Mouse (Mus musculus): Measurements from ENCODE around the gene Zc3h7b. TPM values are rescaled to one million over a fixed set of nuclear protein-coding genes. Genes with fewer than 3 reads are reported as not detected.

Gene Zc3h7b
- polyA plus RNA-seq, 1 experiment from 2014 or later: 62.7 TPM

- H3K4me1 ChIP-seq (replicated peaks; ENCODE audit: control insufficient read depth, insufficient read depth, low read length): no peaks in the 10 kb centered on the region
- H3K9me3 ChIP-seq (ENCODE audit: control insufficient read depth, low read length): no peaks in the 10 kb centered on the region
- WGBS: 84% methylated on average over 5 of the region's 5 CpGs
- H3K9ac ChIP-seq: no peak overlapping the region
- H3K4me2 ChIP-seq (replicated peaks): no peak overlapping the region
- H3K27ac ChIP-seq: no peak overlapping the region
- H3K4me3 ChIP-seq (replicated peaks; ENCODE audit: low read length): no peak overlapping the region
- DNase-seq (ENCODE audit: low spot score) (no peak), ATAC-seq (ENCODE audit: low FRiP score) (no peak)
- H3K27me3 ChIP-seq (ENCODE audit: control insufficient read depth, insufficient read depth, low read length): no peaks in the 10 kb centered on the region
- peaks cover 4% of the 10 kb centered on the region; the same call in 1 of the 2 replicates for H3K36me3 ChIP-seq (replicated peaks; ENCODE audit: control insufficient read depth, insufficient read depth)
Observed at GRCm38 (mm10) chr15:81758701-81759100, 13.8 kb downstream of the Zc3h7b start.

- Histone ChIP-seq H3K27me3 (ENCODE audit: control insufficient read depth, insufficient read depth, low read length) (no peaks in the 10 kb centered on the region), H3K9me3 (ENCODE audit: control insufficient read depth, low read length) (no peaks in the 10 kb centered on the region), H3K4me1 (replicated peaks; ENCODE audit: control insufficient read depth, insufficient read depth, low read length) (no peaks in the 10 kb centered on the region), H3K9ac (no peak overlapping the region), H3K4me3 (replicated peaks; ENCODE audit: low read length) (no peak overlapping the region), H3K4me2 (replicated peaks) (no peak overlapping the region), H3K27ac (no peak overlapping the region), H3K36me3 (replicated peaks; ENCODE audit: control insufficient read depth, insufficient read depth) (peaks cover 4% of the 10 kb centered on the region; the same call in 1 of the 2 replicates)
- WGBS: 97% methylated on average over 3 of the region's 3 CpGs
- DNase-seq (ENCODE audit: low spot score) (no peak), ATAC-seq (ENCODE audit: low FRiP score) (no peak)
Observed at GRCm38 (mm10) chr15:81759542-81759941, 14.7 kb downstream of the Zc3h7b start.

DNA sequence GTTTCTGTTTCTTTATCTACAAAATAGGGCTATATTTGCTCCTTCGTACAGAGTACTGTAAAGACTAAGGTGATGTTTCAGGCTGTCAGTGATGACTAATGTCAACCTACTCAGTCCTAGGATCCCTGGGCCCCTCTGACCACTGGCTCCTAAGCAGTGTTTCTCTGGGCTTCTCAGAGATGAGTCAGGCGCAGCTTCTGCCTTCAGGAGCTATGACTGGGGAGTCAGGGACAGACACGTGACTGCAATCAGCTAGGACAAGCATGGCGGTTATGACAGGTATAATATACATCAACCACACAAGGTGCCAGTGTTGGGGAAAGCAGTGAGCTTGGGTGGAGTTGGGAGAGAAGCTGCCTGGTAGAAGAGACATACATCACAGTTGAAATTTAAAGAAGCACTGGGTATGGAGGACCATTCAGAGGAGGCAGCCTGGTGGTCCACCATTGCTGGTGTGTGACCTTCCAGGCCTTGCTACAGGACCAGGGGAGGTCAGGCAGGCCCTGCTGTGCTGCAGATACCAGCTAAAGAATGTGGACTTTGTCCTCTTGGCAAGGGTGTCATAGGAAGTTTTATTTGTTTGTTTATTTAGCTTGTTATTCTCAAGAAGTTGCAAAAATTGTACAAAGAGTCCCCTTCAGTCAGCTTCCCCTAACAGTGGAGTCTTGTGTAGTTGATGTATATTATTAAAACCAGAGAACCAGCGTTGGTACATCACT is 15.7 kb downstream of the Zc3h7b start:
- Histone ChIP-seq H3K27ac (no peak overlapping the region), H3K27me3 (ENCODE audit: control insufficient read depth, insufficient read depth, low read length) (no peaks in the 10 kb centered on the region), H3K9me3 (ENCODE audit: control insufficient read depth, low read length) (no peaks in the 10 kb centered on the region), H3K4me3 (replicated peaks; ENCODE audit: low read length) (no peak overlapping the region), H3K4me2 (replicated peaks) (no peak overlapping the region), H3K9ac (no peak overlapping the region), H3K4me1 (replicated peaks; ENCODE audit: control insufficient read depth, insufficient read depth, low read length) (no peaks in the 10 kb centered on the region), H3K36me3 (replicated peaks; ENCODE audit: control insufficient read depth, insufficient read depth) (peaks cover 4% of the 10 kb centered on the region; the same call in 1 of the 2 replicates)
- DNase-seq (ENCODE audit: low spot score) (no peak), ATAC-seq (ENCODE audit: low FRiP score) (no peak)
- 94% methylated on average over 5 of the region's 5 CpGs for WGBS

DNA sequence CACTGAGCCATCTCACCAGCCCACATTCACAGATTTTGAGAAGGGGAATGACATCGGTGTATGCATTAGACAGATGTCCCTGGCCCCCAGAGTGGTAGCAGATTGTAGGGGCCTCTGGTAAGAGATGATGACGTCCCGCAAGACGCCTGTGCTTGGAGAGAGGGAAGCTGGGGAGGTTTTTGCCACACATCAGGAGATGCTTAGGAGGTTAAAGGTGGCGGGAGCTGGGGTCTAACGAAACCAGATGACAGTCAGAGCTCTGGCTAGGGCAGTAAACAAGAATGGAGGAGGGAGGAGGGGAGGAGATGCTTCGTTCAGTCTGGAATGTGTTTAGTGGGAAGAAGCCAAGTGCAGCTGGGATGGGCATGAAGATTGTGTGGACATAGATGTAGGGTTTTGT is 16.5 kb downstream of the Zc3h7b start:
- H3K9ac ChIP-seq: no peak overlapping the region
- H3K36me3 ChIP-seq (replicated peaks; ENCODE audit: control insufficient read depth, insufficient read depth): 0 out of 2 replicates have a peak, but pooled peaks cover 4% of the 10 kb centered on the region
- no peaks in the 10 kb centered on the region for H3K27me3 ChIP-seq (ENCODE audit: control insufficient read depth, insufficient read depth, low read length)
- DNase-seq (ENCODE audit: low spot score): no peak
- no peak overlapping the region for H3K4me3 ChIP-seq (replicated peaks; ENCODE audit: low read length)
- no peak overlapping the region for H3K4me2 ChIP-seq (replicated peaks)
- H3K4me1 ChIP-seq (replicated peaks; ENCODE audit: control insufficient read depth, insufficient read depth, low read length): no peaks in the 10 kb centered on the region
- no peak for ATAC-seq (ENCODE audit: low FRiP score)
- WGBS: 90% methylated on average over 7 of the region's 7 CpGs
- H3K27ac ChIP-seq: no peak overlapping the region
- no peaks in the 10 kb centered on the region for H3K9me3 ChIP-seq (ENCODE audit: control insufficient read depth, low read length)

GRCm38 (mm10) chr15:81761959-81762358 is 17.1 kb downstream of the Zc3h7b start:
- Histone ChIP-seq H3K4me2 (replicated peaks) (no peak overlapping the region), H3K9me3 (ENCODE audit: control insufficient read depth, low read length) (no peaks in the 10 kb centered on the region), H3K4me3 (replicated peaks; ENCODE audit: low read length) (no peak overlapping the region), H3K4me1 (replicated peaks; ENCODE audit: control insufficient read depth, insufficient read depth, low read length) (no peaks in the 10 kb centered on the region), H3K27ac (no peak overlapping the region), H3K27me3 (ENCODE audit: control insufficient read depth, insufficient read depth, low read length) (no peaks in the 10 kb centered on the region), H3K36me3 (replicated peaks; ENCODE audit: control insufficient read depth, insufficient read depth) (0 out of 2 replicates have a peak, but pooled peaks cover 4% of the 10 kb centered on the region), H3K9ac (no peak overlapping the region)
- 86% methylated on average over 3 of the region's 3 CpGs for WGBS
- no peak for ATAC-seq (ENCODE audit: low FRiP score)
- DNase-seq (ENCODE audit: low spot score): no peak

DNA sequence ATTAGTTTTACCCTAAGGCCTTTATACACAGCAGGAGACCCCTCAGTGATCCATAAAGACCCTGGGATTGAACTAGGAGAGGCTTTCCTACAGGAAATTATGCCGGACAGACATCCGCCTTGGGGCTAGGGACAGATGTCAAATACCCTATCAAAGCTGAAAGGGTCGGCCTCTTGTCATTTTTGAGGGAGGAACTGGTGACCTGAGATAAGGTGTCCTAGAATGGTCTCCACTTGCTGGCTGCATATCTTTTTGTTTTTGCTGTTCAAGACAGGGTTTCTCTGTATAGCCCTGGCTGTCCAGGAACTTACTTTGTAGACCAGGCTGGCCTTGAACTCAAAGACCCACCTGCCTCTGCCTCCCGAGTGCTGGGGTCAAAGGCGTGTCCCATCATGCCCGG is 19.7 kb downstream of the Zc3h7b start:
- no peak overlapping the region for H3K9ac ChIP-seq
- H3K4me3 ChIP-seq (replicated peaks; ENCODE audit: low read length): no peak overlapping the region
- no peak overlapping the region for H3K4me2 ChIP-seq (replicated peaks)
- H3K27me3 ChIP-seq (ENCODE audit: control insufficient read depth, insufficient read depth, low read length): no peaks in the 10 kb centered on the region
- WGBS: 89% methylated on average over 6 of the region's 6 CpGs
- no peaks in the 10 kb centered on the region for H3K9me3 ChIP-seq (ENCODE audit: control insufficient read depth, low read length)
- ATAC-seq (ENCODE audit: low FRiP score) (no peak), DNase-seq (ENCODE audit: low spot score) (no peak)
- peaks cover 23% of the 10 kb centered on the region for H3K36me3 ChIP-seq (replicated peaks; ENCODE audit: control insufficient read depth, insufficient read depth)
- no peaks in the 10 kb centered on the region for H3K4me1 ChIP-seq (replicated peaks; ENCODE audit: control insufficient read depth, insufficient read depth, low read length)
- no peak overlapping the region for H3K27ac ChIP-seq

GRCm38 (mm10) chr15:81765651-81766050 is 20.8 kb downstream of the Zc3h7b start:
- Histone ChIP-seq H3K9me3 (ENCODE audit: control insufficient read depth, low read length) (no peaks in the 10 kb centered on the region), H3K9ac (no peak overlapping the region), H3K4me2 (replicated peaks) (no peak overlapping the region), H3K27ac (no peak overlapping the region), H3K4me1 (replicated peaks; ENCODE audit: control insufficient read depth, insufficient read depth, low read length) (no peaks in the 10 kb centered on the region), H3K36me3 (replicated peaks; ENCODE audit: control insufficient read depth, insufficient read depth) (peaks cover 33% of the 10 kb centered on the region), H3K27me3 (ENCODE audit: control insufficient read depth, insufficient read depth, low read length) (no peaks in the 10 kb centered on the region), H3K4me3 (replicated peaks; ENCODE audit: low read length) (no peak overlapping the region)
- DNase-seq (ENCODE audit: low spot score): no peak
- 94% methylated on average over 9 of the region's 9 CpGs for WGBS
- no peak for ATAC-seq (ENCODE audit: low FRiP score)

- H3K27me3 ChIP-seq (ENCODE audit: control insufficient read depth, insufficient read depth, low read length): no peaks in the 10 kb centered on the region
- no peak overlapping the region for H3K27ac ChIP-seq
- ATAC-seq (ENCODE audit: low FRiP score): no peak
- no peak overlapping the region for H3K4me3 ChIP-seq (replicated peaks; ENCODE audit: low read length)
- 91% methylated on average over 5 of the region's 5 CpGs for WGBS
- H3K9ac ChIP-seq: no peak overlapping the region
- no peaks in the 10 kb centered on the region for H3K9me3 ChIP-seq (ENCODE audit: control insufficient read depth, low read length)
- no peak overlapping the region for H3K4me2 ChIP-seq (replicated peaks)
- H3K4me1 ChIP-seq (replicated peaks; ENCODE audit: control insufficient read depth, insufficient read depth, low read length): no peaks in the 10 kb centered on the region
- no peak for DNase-seq (ENCODE audit: low spot score)
- peaks cover 37% of the 10 kb centered on the region for H3K36me3 ChIP-seq (replicated peaks; ENCODE audit: control insufficient read depth, insufficient read depth)
Observed at GRCm38 (mm10) chr15:81766439-81766838, 21.6 kb downstream of the Zc3h7b start.

- no peak overlapping the region for H3K4me3 ChIP-seq (replicated peaks; ENCODE audit: low read length)
- no peaks in the 10 kb centered on the region for H3K9me3 ChIP-seq (ENCODE audit: control insufficient read depth, low read length)
- H3K27me3 ChIP-seq (ENCODE audit: control insufficient read depth, insufficient read depth, low read length): no peaks in the 10 kb centered on the region
- peaks cover 59% of the 10 kb centered on the region for H3K36me3 ChIP-seq (replicated peaks; ENCODE audit: control insufficient read depth, insufficient read depth)
- H3K4me1 ChIP-seq (replicated peaks; ENCODE audit: control insufficient read depth, insufficient read depth, low read length): no peaks in the 10 kb centered on the region
- no peak overlapping the region for H3K9ac ChIP-seq
- DNase-seq (ENCODE audit: low spot score) (no peak), ATAC-seq (ENCODE audit: low FRiP score) (no peak)
- WGBS: 58% methylated on average over 13 of the region's 13 CpGs
- no peak overlapping the region for H3K4me2 ChIP-seq (replicated peaks)
- no peak overlapping the region for H3K27ac ChIP-seq
Observed at GRCm38 (mm10) chr15:81769037-81769436, 24.2 kb downstream of the Zc3h7b start.
